Mouse (Mus musculus) stomach, embryonic 14.5 days (tissue): ENCODE data around the gene Lamb3. TPM values are rescaled to one million over a fixed set of nuclear protein-coding genes. Genes with fewer than 3 reads are reported as not detected.

Experiments
- ATAC-seq: fragments of 200-750 bp; cut with Nextera tagmentation; 2 replicates; pipeline ENCODE4 v1.8.0; 2017; ENCODE audit warnings: low read depth, moderate TSS enrichment; ENCODE audit not compliant: insufficient number of reproducible peaks, insufficient read depth, low FRiP score
- H3K27ac ChIP-seq: fragments of 300-500 bp; sonication (generic); 2 replicates; pipeline ENCODE4 v1.5.1; 2014; ENCODE audit warnings: mild to moderate bottlenecking, low read length, moderate library complexity, mixed read lengths
- H3K27me3 ChIP-seq: fragments of 300-500 bp; sonication (generic); 2 replicates; pipeline ENCODE4 v1.6.1; 2014; ENCODE audit warnings: low read length, control low read depth, mixed read lengths; ENCODE audit not compliant: control insufficient read depth, insufficient read depth
- H3K36me3 ChIP-seq: fragments of 300-500 bp; sonication (generic); 2 replicates; pipeline ENCODE4 v1.6.1; 2014; ENCODE audit warnings: mild to moderate bottlenecking, control low read depth, low read length, moderate library complexity, mixed read lengths; ENCODE audit not compliant: control insufficient read depth, insufficient read depth
- H3K4me1 ChIP-seq: fragments of 300-500 bp; sonication (generic); 2 replicates; pipeline ENCODE4 v1.6.1; 2014; ENCODE audit warnings: low read length, control low read depth, mixed read lengths; ENCODE audit not compliant: control insufficient read depth, insufficient read depth
- H3K4me2 ChIP-seq: fragments of 300-500 bp; sonication (generic); replicated peaks from 2 replicates; pipeline ENCODE4 v1.6.1; 2014; ENCODE audit warnings: low read depth, low read length, control low read depth
- H3K4me3 ChIP-seq: fragments of 300-500 bp; sonication (generic); 2 replicates; pipeline ENCODE4 v1.5.1; 2014; ENCODE audit warnings: low read depth, low read length, control low read depth
- H3K9ac ChIP-seq: fragments of 300-500 bp; sonication (generic); replicated peaks from 2 replicates; pipeline ENCODE4 v1.6.1; 2014; ENCODE audit warnings: low read depth, mild to moderate bottlenecking, control low read depth, low read length, moderate library complexity, mixed read lengths
- H3K9me3 ChIP-seq: fragments of 300-500 bp; sonication (generic); 2 replicates; pipeline ENCODE4 v1.6.1; 2016; ENCODE audit warnings: low read depth, low read length, control low read depth; ENCODE audit not compliant: control insufficient read depth
- WGBS: fragments of 180-500 bp; shearing (Covaris S2); extraction: QIAGEN DNeasy Blood & Tissue Kit; methylation state at CpG from one replicate; pipeline ENCODE4 v1.1.7; 2014; 5-methylcytosine and 5-hydroxymethylcytosine counted together
- polyA plus RNA-seq: library from polyadenylated mRNA; unstranded; fragments of >200 nt; fragmentation: Nextera tagmentation; extraction: Ambion mirVana; gene quantifications from 2 replicates; pipeline ENCODE4 v1.2.1, GENCODE M21; 2014

Gene Lamb3
- polyA plus RNA-seq, 1 experiment from 2014 or later: 9.7 TPM

GRCm38 (mm10) chr1:193381597-193382404 is 174.3 kb downstream of the Lamb3 start:
- H3K27ac ChIP-seq: peak overlapping the region; percentile 28; the same call in 1 of the 2 replicates
- no peaks in the 10 kb centered on the region for H3K9me3 ChIP-seq
- peak overlapping the region; percentile 25; the same call in 1 of the 2 replicates for H3K4me3 ChIP-seq
- H3K4me2 ChIP-seq: peak overlapping the region; percentile 55
- no peaks in the 10 kb centered on the region for H3K27me3 ChIP-seq
- WGBS: 19% methylated on average over 11 of the region's 11 CpGs
- H3K4me1 ChIP-seq: peaks cover 28% of the 10 kb centered on the region; the same call in 1 of the 2 replicates
- H3K9ac ChIP-seq: no peak overlapping the region
- no peaks in the 10 kb centered on the region for H3K36me3 ChIP-seq
- ATAC-seq: no peak

- Histone ChIP-seq H3K9me3 (no peaks in the 10 kb centered on the region), H3K36me3 (no peaks in the 10 kb centered on the region), H3K4me2 (peak overlapping the region; percentile 55), H3K4me1 (peaks cover 31% of the 10 kb centered on the region; the same call in 1 of the 2 replicates), H3K9ac (no peak overlapping the region), H3K27me3 (no peaks in the 10 kb centered on the region), H3K4me3 (peak overlapping the region; percentile 25), H3K27ac (peak overlapping the region; percentile 18; the same call in 1 of the 2 replicates)
- ATAC-seq: peak; percentile 59
- WGBS: 2% methylated on average over 8 of the region's 8 CpGs
Observed at GRCm38 (mm10) chr1:193382435-193382834, 174.9 kb downstream of the Lamb3 start.

- Histone ChIP-seq H3K9me3 (no peaks in the 10 kb centered on the region), H3K27me3 (no peaks in the 10 kb centered on the region), H3K9ac (no peak overlapping the region), H3K4me3 (peak overlapping the region; percentile 25), H3K4me1 (peaks cover 31% of the 10 kb centered on the region; the same call in 1 of the 2 replicates), H3K27ac (no peak overlapping the region; the same call in 1 of the 2 replicates), H3K36me3 (no peaks in the 10 kb centered on the region), H3K4me2 (peak overlapping the region; percentile 55)
- 12% methylated on average over 8 of the region's 8 CpGs for WGBS
- ATAC-seq: no peak
Observed at GRCm38 (mm10) chr1:193382841-193383462, 175.5 kb downstream of the Lamb3 start.

GRCm38 (mm10) chr1:193386136-193386535 is 178.6 kb downstream of the Lamb3 start:
- peak; percentile 46; the same call in 1 of the 2 replicates for ATAC-seq
- Histone ChIP-seq H3K4me3 (no peak overlapping the region), H3K36me3 (no peaks in the 10 kb centered on the region), H3K4me1 (peaks cover 38% of the 10 kb centered on the region; the same call in 1 of the 2 replicates), H3K9ac (no peak overlapping the region), H3K27ac (no peak overlapping the region), H3K4me2 (no peak overlapping the region), H3K9me3 (no peaks in the 10 kb centered on the region), H3K27me3 (no peaks in the 10 kb centered on the region)
- under 1% methylated on average over 5 of the region's 5 CpGs for WGBS

- H3K9ac ChIP-seq: no peak overlapping the region
- no peak for ATAC-seq
- WGBS: 45% methylated on average over 2 of the region's 2 CpGs
Observed at GRCm38 (mm10) chr1:193387241-193387640, 179.7 kb downstream of the Lamb3 start.

GRCm38 (mm10) chr1:193389505-193389904 is 182.0 kb downstream of the Lamb3 start:
- Histone ChIP-seq H3K27me3 (no peaks in the 10 kb centered on the region), H3K4me3 (no peak overlapping the region), H3K9ac (no peak overlapping the region), H3K4me2 (no peak overlapping the region), H3K36me3 (no peaks in the 10 kb centered on the region), H3K27ac (no peak overlapping the region), H3K4me1 (peaks cover 21% of the 10 kb centered on the region; the same call in 1 of the 2 replicates), H3K9me3 (no peaks in the 10 kb centered on the region)
- WGBS: 33% methylated on average over 3 of the region's 3 CpGs
- ATAC-seq: no peak

More at GRCm38 (mm10) chr1:193387241-193387640, 179.7 kb downstream of the Lamb3 start:
- no peaks in the 10 kb centered on the region for H3K36me3 ChIP-seq
- peaks cover 28% of the 10 kb centered on the region; the same call in 1 of the 2 replicates for H3K4me1 ChIP-seq
- no peak overlapping the region for H3K4me2 ChIP-seq
- no peak overlapping the region for H3K4me3 ChIP-seq
- no peaks in the 10 kb centered on the region for H3K27me3 ChIP-seq
- H3K27ac ChIP-seq: no peak overlapping the region
- H3K9me3 ChIP-seq: no peaks in the 10 kb centered on the region

- ATAC-seq: no peak
- no peak overlapping the region for H3K4me3 ChIP-seq
- no peaks in the 10 kb centered on the region for H3K36me3 ChIP-seq
- H3K4me2 ChIP-seq: no peak overlapping the region
- H3K27me3 ChIP-seq: no peaks in the 10 kb centered on the region
- no peaks in the 10 kb centered on the region for H3K9me3 ChIP-seq
- no peak overlapping the region for H3K9ac ChIP-seq
- WGBS: 56% methylated on average over 12 of the region's 12 CpGs
- H3K27ac ChIP-seq: no peak overlapping the region
- H3K4me1 ChIP-seq: peaks cover 21% of the 10 kb centered on the region; the same call in 1 of the 2 replicates
Observed at GRCm38 (mm10) chr1:193390004-193390403, 182.5 kb downstream of the Lamb3 start.

- no peak overlapping the region for H3K27ac ChIP-seq
- H3K4me3 ChIP-seq: no peak overlapping the region
- ATAC-seq: no peak
- H3K9me3 ChIP-seq: no peaks in the 10 kb centered on the region
- peaks cover 9% of the 10 kb centered on the region; the same call in 1 of the 2 replicates for H3K4me1 ChIP-seq
- H3K9ac ChIP-seq: no peak overlapping the region
- WGBS: 89% methylated on average over 3 of the region's 3 CpGs
- H3K4me2 ChIP-seq: no peak overlapping the region
- H3K36me3 ChIP-seq: no peaks in the 10 kb centered on the region
- H3K27me3 ChIP-seq: no peaks in the 10 kb centered on the region
Observed at GRCm38 (mm10) chr1:193392266-193392665, 184.8 kb downstream of the Lamb3 start.
